Mouse (Mus musculus) T-helper 17 cell (primary cell): Measurements from ENCODE around the gene Tmem213.

Experiments
- in situ Hi-C, 2 experiments: fragments of 300-600 bp; cut with MboI, MseI; formaldehyde crosslinking; loops; 1 replicate in 1 of 2; 2 replicates in 1 of 2; pipeline ENCODE4 v1.15.1; 2025; ENCODE audit warnings: high pct_unique_total_duplicates in 2 of 2

Gene Tmem213

GRCm38 (mm10) chr6:38152305-38152704 is 43.2 kb downstream of the Tmem213 start:
- in situ Hi-C loops, result loop anchor here in 1 of 2 experiments (10.0 kb wide), 1 partner anchor 142 kb away; the partner anchor contains the start of gene Zc3hav1l

DNA sequence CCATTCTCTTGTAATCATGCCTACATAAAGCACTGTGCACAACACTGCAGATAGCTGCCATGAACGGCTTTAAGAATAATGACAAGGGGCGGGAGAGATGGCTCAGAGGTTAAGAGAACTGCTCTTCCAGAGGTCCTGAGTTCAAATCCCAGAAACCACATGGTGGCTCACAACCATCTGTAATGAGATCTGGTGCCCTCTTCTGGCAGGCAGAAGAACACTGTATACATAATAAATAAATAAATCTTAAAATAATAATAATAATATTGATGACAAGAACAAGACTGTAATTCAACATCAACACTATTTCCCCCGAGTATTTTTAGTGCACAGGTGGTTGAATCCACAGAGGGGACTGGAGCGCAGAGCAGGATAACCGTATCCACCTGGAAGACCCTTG is 47.1 kb downstream of the Tmem213 start:
- in situ Hi-C loops, result loop anchor here (5.0 to 10.0 kb wide), 3 partner anchors 79 to 139 kb away; partner anchors contain the start of gene Zc3hav1l (in 1 of the 2)

GRCm38 (mm10) chr6:38157925-38158324 is 48.9 kb downstream of the Tmem213 start:
- in situ Hi-C loops, result loop anchor here (5.0 to 10.0 kb wide), 3 partner anchors 81 to 137 kb away; partner anchors contain the start of gene Zc3hav1l (in 1 of the 2)

DNA sequence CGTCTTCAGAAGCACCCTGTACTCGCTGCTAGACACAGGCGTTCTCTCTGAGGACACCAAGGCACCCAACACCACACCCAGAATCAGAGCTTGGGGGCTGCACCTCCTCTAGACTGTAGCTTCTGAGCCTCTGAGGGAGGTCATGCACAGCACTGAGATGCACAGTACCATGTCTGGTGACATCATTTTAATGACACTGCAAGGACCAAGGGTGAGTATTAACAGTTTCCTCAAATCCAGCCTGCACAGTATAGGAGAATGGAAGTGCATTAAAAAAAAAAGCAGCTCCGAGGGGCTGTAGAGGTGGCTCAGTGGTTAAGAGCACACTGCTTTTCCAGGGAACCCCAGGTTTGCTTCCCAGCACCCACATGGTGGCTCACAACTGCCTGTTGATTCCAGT is 50.5 kb downstream of the Tmem213 start:
- in situ Hi-C loops, result loop anchor here (5.0 to 10.0 kb wide), 3 partner anchors 82 to 135 kb away; partner anchors contain the start of gene Zc3hav1l (in 1 of the 2)

GRCm38 (mm10) chr6:38160102-38160501 is 51.0 kb downstream of the Tmem213 start:
- in situ Hi-C loops, result loop anchor here in 1 of 2 experiments (10.0 kb wide), 1 partner anchor 245 kb away; no protein-coding TSS in a partner anchor

DNA sequence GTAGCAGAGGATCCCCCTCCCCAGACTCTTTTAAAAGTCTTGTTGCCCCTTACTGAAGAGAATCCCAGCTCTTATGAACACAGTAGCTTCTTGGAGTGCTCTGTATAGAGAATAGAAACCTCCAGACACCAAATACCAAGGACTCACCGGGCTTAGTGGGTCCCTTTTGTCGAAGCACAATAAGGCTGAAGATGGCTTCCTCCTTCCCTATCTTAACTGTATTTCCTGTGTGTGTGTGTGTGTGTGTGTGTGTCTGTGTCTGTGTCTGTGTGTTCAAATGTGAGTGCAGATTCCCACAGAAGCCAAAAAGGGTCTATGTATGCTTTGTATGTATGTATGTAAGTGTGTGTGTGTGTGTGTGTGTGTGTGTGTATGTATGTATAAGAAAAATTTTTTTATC is 51.5 kb downstream of the Tmem213 start:
- in situ Hi-C loops, result loop anchor here in 1 of 2 experiments (10.0 kb wide), 1 partner anchor 244 kb away; no protein-coding TSS in a partner anchor

GRCm38 (mm10) chr6:38162825-38163504 is 53.9 kb downstream of the Tmem213 start:
- in situ Hi-C loops, result loop anchor here in 1 of 2 experiments (10.0 kb wide), 1 partner anchor 242 kb away; no protein-coding TSS in a partner anchor

GRCm38 (mm10) chr6:38164705-38165104 is 55.6 kb downstream of the Tmem213 start:
- in situ Hi-C loops, result loop anchor here in 1 of 2 experiments (5.0 to 10.0 kb wide), 2 partner anchors 98 to 240 kb away; no protein-coding TSS in a partner anchor

DNA sequence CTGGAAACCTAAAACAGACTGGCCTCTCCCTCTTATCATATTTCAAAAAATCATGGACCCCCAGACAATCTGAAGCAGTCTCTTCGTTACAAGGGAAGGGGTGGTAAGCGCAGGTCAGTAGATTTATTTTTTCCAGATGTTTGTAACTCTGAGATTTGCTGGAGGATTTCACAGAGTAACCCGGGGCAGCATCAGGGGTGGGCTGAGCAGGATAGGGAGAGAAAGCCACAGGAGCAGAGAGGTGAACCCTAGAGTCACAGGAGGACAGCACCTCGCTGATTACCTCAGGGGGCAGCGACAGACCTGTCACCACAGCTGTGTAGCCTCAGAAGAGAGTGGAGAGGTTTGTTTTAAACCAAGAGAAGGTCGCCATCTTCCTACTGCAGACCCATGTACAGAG is 56.3 kb downstream of the Tmem213 start:
- in situ Hi-C loops, result loop anchor here in 1 of 2 experiments (5.0 to 10.0 kb wide), 2 partner anchors 97 to 239 kb away; no protein-coding TSS in a partner anchor
